Mouse (Mus musculus): ENCODE data around the gene Birc3. TPM values are rescaled to one million over a fixed set of nuclear protein-coding genes. Genes with fewer than 3 reads are reported as not detected.
"Not testable (repeated sequence)": the region's sequence is repeated elsewhere in the genome, so short reads cannot be mapped to it uniquely, and the experiment has no call there.

The Birc3 gene
- polyA plus RNA-seq (2015; fragmentation: Nextera tagmentation; extraction: Ambion mirVana) = 3.8 and 5.3 TPM in 2 replicates

DNA sequence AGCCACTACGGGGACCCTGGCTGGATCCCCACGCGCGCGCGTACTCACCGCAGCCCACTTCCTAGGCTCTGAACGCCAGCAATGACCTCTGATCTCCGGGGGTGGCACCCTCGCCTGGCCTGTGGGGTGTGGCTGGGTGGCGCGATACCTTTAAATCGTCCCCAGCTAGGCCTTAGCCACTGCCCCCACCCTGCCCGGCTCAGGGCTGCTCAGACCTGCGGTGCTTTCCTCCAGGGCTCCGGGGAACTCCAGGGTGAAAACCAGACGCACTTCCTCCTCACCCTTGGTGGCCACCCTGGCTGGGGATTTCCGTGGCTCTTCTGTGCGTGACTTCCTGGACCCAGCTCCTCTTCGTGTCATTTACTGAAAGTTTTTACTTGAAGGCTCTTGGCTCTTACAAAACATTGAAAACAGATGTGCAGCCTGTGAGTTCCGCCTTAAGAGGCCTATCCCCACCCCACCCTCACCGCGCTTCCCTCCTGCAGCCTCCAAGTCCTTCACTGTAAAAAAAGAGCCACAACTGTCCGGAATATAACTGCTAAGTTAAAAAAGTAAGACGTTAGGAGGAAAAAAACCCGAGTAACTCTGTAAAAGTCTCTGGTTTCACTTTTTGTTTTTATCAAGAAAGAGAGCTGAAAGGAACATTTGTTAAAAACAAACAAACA is at the start of gene Birc3:
Gene Birc3 (minus strand): TSS at position 412 of the 665 bp plus-strand sequence.
- H3K9ac ChIP-seq = peak within 1 kb of the TSS; percentile 89
- 4% methylated on average over 26 of the region's 26 CpGs for WGBS
- no peaks in the 10 kb centered on the region for H3K4me1 ChIP-seq
- ATAC-seq (ENCODE audit: extremely low read depth, insufficient number of reproducible peaks, low FRiP score, low TSS enrichment) = peak; percentile 77; the same call in 1 of the 2 replicates
- H3K4me3 ChIP-seq = peak within 1 kb of the TSS; percentile 74
- H3K9me3 ChIP-seq = no peaks in the 10 kb centered on the region
- H3K36me3 ChIP-seq = 0 out of 2 replicates have a peak, but pooled peaks cover under 1% of the 10 kb centered on the region
- H3K4me2 ChIP-seq = peak within 1 kb of the TSS; percentile 90
- no peaks in the 10 kb centered on the region for H3K27me3 ChIP-seq (replicated peaks)
- H3K27ac ChIP-seq (replicated peaks) = peak within 1 kb of the TSS; percentile 57

DNA sequence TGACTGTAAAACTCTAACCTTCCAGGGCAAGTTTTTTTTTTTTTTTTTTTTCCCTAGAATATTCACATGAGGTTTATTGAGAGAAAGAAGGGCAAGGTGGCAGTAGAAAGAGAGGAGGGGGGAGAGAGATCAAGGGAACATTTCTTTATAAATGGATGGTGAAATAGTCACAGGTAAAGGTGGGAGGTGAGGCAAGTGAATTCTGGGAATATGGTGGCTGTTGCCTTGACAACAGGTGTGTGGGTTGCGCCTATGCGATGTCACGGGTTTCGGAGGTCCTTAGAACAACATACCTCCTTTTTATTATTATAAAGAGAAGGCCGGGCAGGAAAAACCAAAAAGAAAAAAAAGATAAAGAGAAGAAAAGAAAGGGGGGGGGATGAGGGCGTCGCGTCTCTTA is 41.9 kb upstream of the Birc3 start:
- peak overlapping the region; percentile 68 for H3K4me2 ChIP-seq
- ATAC-seq (ENCODE audit: extremely low read depth, insufficient number of reproducible peaks, low FRiP score, low TSS enrichment) = no peak
- peak overlapping the region; percentile 63 for H3K27ac ChIP-seq (replicated peaks)

GRCm38 (mm10) chr9:7914487-7914886 is 41.5 kb upstream of the Birc3 start:
- peak overlapping the region; percentile 68 for H3K4me2 ChIP-seq
- H3K4me3 ChIP-seq = peak overlapping the region; percentile 40
- ATAC-seq (ENCODE audit: extremely low read depth, insufficient number of reproducible peaks, low FRiP score, low TSS enrichment) = peak; percentile 92
- 4% methylated on average over 11 of the region's 11 CpGs for WGBS
- no peaks in the 10 kb centered on the region for H3K27me3 ChIP-seq (replicated peaks)
- peaks cover 9% of the 10 kb centered on the region for H3K4me1 ChIP-seq
- peak overlapping the region; percentile 76 for H3K9ac ChIP-seq
- H3K36me3 ChIP-seq = no peaks in the 10 kb centered on the region
- peak overlapping the region; percentile 66 for H3K27ac ChIP-seq (replicated peaks)
- H3K9me3 ChIP-seq = no peaks in the 10 kb centered on the region

More for the DNA sequence above, 41.9 kb upstream of the Birc3 start:
- Histone ChIP-seq H3K4me1 (peaks cover 9% of the 10 kb centered on the region), H3K9ac (peak overlapping the region; percentile 70), H3K36me3 (no peaks in the 10 kb centered on the region), H3K27me3 (replicated peaks) (no peaks in the 10 kb centered on the region), H3K4me3 (peak overlapping the region; percentile 40; the same call in 1 of the 2 replicates), H3K9me3 (no peaks in the 10 kb centered on the region)
- WGBS = 48% methylated on average over 8 of the region's 8 CpGs

GRCm38 (mm10) chr9:7913953-7914352 is 41.0 kb upstream of the Birc3 start:
- peak overlapping the region; percentile 76 for H3K9ac ChIP-seq
- H3K36me3 ChIP-seq = no peaks in the 10 kb centered on the region
- H3K4me2 ChIP-seq = peak overlapping the region; percentile 68
- H3K27me3 ChIP-seq (replicated peaks) = no peaks in the 10 kb centered on the region
- no peak for ATAC-seq (ENCODE audit: extremely low read depth, insufficient number of reproducible peaks, low FRiP score, low TSS enrichment)
- peak overlapping the region; percentile 66 for H3K27ac ChIP-seq (replicated peaks)
- 40% methylated on average over 19 of the region's 19 CpGs for WGBS
- H3K4me1 ChIP-seq = peaks cover 9% of the 10 kb centered on the region
- H3K9me3 ChIP-seq = no peaks in the 10 kb centered on the region
- peak overlapping the region; percentile 40 for H3K4me3 ChIP-seq

DNA sequence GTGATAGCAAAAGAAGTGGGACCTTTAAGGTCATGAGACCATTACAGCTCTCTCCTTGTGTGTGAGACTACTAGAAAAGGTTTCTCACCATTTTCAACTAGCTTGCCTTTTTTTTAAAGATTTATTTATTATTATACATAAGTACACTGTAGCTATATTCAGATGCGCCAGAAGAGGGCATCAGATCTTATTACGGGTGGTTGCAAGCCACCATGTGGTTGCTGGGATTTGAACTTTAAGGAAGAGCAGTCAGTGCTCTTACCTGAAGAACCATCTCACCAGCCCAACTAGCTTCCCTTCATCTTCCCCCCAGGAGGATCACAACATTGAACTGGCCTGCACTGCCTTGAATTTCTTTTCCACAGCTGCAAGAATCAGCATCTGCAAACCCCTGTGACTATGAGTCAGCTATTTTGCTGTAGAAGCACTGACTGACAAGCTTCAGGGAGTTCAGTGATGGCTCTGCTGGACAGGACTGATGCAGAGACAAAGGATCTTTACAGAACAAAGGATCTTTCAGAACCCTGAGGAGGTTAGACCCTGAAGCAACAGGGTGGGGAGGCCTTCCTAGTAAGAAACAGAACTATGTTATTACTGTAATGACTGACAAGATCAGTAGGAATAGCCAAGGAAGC is 34.5 kb upstream of the Birc3 start:
- no peaks in the 10 kb centered on the region for H3K9me3 ChIP-seq
- H3K4me3 ChIP-seq = no peak overlapping the region
- H3K27me3 ChIP-seq (replicated peaks) = no peaks in the 10 kb centered on the region
- 58% methylated on average over 2 of the region's 2 CpGs for WGBS
- no peak overlapping the region for H3K9ac ChIP-seq
- no peak overlapping the region for H3K4me2 ChIP-seq
- H3K27ac ChIP-seq (replicated peaks) = no peak overlapping the region
- H3K4me1 ChIP-seq = peaks cover 18% of the 10 kb centered on the region
- H3K36me3 ChIP-seq = no peaks in the 10 kb centered on the region
- ATAC-seq (ENCODE audit: extremely low read depth, insufficient number of reproducible peaks, low FRiP score, low TSS enrichment) = no peak

GRCm38 (mm10) chr9:7906564-7906963 is 33.6 kb upstream of the Birc3 start:
- no peak for ATAC-seq (ENCODE audit: extremely low read depth, insufficient number of reproducible peaks, low FRiP score, low TSS enrichment)
- no peaks in the 10 kb centered on the region for H3K9me3 ChIP-seq
- no peak overlapping the region for H3K4me2 ChIP-seq
- no peak overlapping the region for H3K4me3 ChIP-seq
- no peak overlapping the region for H3K9ac ChIP-seq
- peaks cover 23% of the 10 kb centered on the region for H3K4me1 ChIP-seq
- 52% methylated on average over 1 of the region's 1 CpGs for WGBS
- no peaks in the 10 kb centered on the region for H3K36me3 ChIP-seq
- no peak overlapping the region for H3K27ac ChIP-seq (replicated peaks)
- no peaks in the 10 kb centered on the region for H3K27me3 ChIP-seq (replicated peaks)

DNA sequence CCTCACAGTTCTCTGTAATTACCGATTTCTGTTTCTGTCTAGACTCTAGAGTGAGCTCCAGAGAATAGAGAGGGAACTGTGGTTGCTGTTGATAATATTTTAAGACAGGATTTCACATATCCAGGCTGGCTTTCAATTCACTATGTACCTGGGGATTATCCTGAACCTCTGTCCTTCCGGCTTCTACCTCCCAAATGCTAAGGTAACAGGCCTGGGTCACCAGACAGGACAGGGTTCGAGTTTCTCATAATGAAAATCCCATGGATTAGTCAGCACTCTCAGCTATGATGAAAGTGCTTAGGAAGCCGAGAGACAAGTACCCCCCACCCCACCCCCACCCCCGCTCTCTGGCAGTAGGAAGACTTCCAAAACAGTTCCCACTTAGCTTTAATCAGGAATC is 30.8 kb upstream of the Birc3 start:
- H3K9ac ChIP-seq = no peak overlapping the region
- no peak overlapping the region for H3K27ac ChIP-seq (replicated peaks)
- ATAC-seq (ENCODE audit: extremely low read depth, insufficient number of reproducible peaks, low FRiP score, low TSS enrichment) = no peak
- no peaks in the 10 kb centered on the region for H3K36me3 ChIP-seq
- no peak overlapping the region for H3K4me2 ChIP-seq
- no peaks in the 10 kb centered on the region for H3K9me3 ChIP-seq
- no peaks in the 10 kb centered on the region for H3K27me3 ChIP-seq (replicated peaks)
- H3K4me3 ChIP-seq = no peak overlapping the region
- 53% methylated on average over 5 of the region's 5 CpGs for WGBS
- peaks cover 23% of the 10 kb centered on the region for H3K4me1 ChIP-seq

GRCm38 (mm10) chr9:7903262-7903661 is 30.3 kb upstream of the Birc3 start:
- WGBS = 64% methylated on average over 2 of the region's 2 CpGs
- ATAC-seq (ENCODE audit: extremely low read depth, insufficient number of reproducible peaks, low FRiP score, low TSS enrichment) = no peak
- H3K27ac ChIP-seq (replicated peaks) = no peak overlapping the region
- no peaks in the 10 kb centered on the region for H3K9me3 ChIP-seq
- H3K36me3 ChIP-seq = no peaks in the 10 kb centered on the region
- no peak overlapping the region for H3K9ac ChIP-seq
- H3K4me2 ChIP-seq = no peak overlapping the region
- H3K4me1 ChIP-seq = peaks cover 23% of the 10 kb centered on the region
- no peak overlapping the region for H3K4me3 ChIP-seq
- H3K27me3 ChIP-seq (replicated peaks) = no peaks in the 10 kb centered on the region

GRCm38 (mm10) chr9:7902311-7902710 is 29.3 kb upstream of the Birc3 start:
- no peaks in the 10 kb centered on the region for H3K9me3 ChIP-seq
- no peak overlapping the region for H3K4me3 ChIP-seq
- 42% methylated on average over 7 of the region's 7 CpGs for whole genome bisulfite sequencing
- H3K9ac ChIP-seq = no peak overlapping the region
- H3K4me2 ChIP-seq = no peak overlapping the region
- H3K27ac ChIP-seq (replicated peaks) = no peak overlapping the region
- H3K36me3 ChIP-seq = no peaks in the 10 kb centered on the region
- peaks cover 23% of the 10 kb centered on the region for H3K4me1 ChIP-seq
- H3K27me3 ChIP-seq (replicated peaks) = no peaks in the 10 kb centered on the region
- no peak for ATAC-seq (ENCODE audit: extremely low read depth, insufficient number of reproducible peaks, low FRiP score, low TSS enrichment)

GRCm38 (mm10) chr9:7900965-7901364 is 28.0 kb upstream of the Birc3 start:
- Histone ChIP-seq H3K9ac (no peak overlapping the region), H3K4me2 (no peak overlapping the region), H3K4me3 (no peak overlapping the region), H3K4me1 (peaks cover 23% of the 10 kb centered on the region), H3K27ac (replicated peaks) (no peak overlapping the region), H3K9me3 (no peaks in the 10 kb centered on the region), H3K27me3 (replicated peaks) (no peaks in the 10 kb centered on the region), H3K36me3 (no peaks in the 10 kb centered on the region)
- ATAC-seq (ENCODE audit: extremely low read depth, insufficient number of reproducible peaks, low FRiP score, low TSS enrichment) = no peak
- 83% methylated on average over 8 of the region's 8 CpGs for WGBS

- no peaks in the 10 kb centered on the region for H3K27me3 ChIP-seq (replicated peaks)
- no peak overlapping the region for H3K4me3 ChIP-seq
- H3K4me1 ChIP-seq = peaks cover 5% of the 10 kb centered on the region; the same call in 1 of the 2 replicates
- no peak for ATAC-seq (ENCODE audit: extremely low read depth, insufficient number of reproducible peaks, low FRiP score, low TSS enrichment)
- no peaks in the 10 kb centered on the region for H3K36me3 ChIP-seq
- no peaks in the 10 kb centered on the region for H3K9me3 ChIP-seq
- under 1% methylated on average over 3 of the region's 3 CpGs for WGBS
- H3K4me2 ChIP-seq = no peak overlapping the region
- H3K9ac ChIP-seq = no peak overlapping the region
- H3K27ac ChIP-seq (replicated peaks) = no peak overlapping the region
These were observed 24.5 kb upstream of the Birc3 start for GRCm38 (mm10) chr9:7897502-7897901.

DNA sequence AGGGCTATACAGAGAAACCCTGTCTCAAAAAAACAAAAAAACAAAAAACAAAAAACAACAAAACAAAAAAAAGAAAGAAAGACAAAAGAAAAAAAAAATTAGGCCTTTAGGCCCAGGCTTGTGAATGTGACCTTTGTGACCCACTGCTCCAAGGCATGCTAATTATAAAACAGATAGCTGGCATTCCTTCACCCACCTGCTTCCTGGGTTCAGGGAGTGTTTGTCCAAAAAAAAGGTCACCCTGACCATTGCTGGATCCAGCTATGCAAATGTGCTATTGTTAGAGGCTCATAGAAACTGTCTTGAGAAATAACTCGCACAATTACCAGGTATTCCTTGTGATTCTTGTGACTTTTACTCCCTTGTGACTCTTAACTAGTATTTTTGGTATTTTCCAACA is 18.8 kb upstream of the Birc3 start:
- not testable (repeated sequence) for H3K4me1 ChIP-seq; H3K9me3 ChIP-seq; H3K27ac ChIP-seq (replicated peaks); H3K36me3 ChIP-seq; H3K4me2 ChIP-seq; ATAC-seq (ENCODE audit: extremely low read depth, insufficient number of reproducible peaks, low FRiP score, low TSS enrichment); H3K9ac ChIP-seq; H3K4me3 ChIP-seq; H3K27me3 ChIP-seq (replicated peaks)
- WGBS = 91% methylated on average over 1 of the region's 1 CpGs

Data from heart, embryonic 13.5 days (tissue).